Mouse (Mus musculus) bone marrow, adult 2 months (tissue): ENCODE measurements around the gene Eps8. TPM values are rescaled to one million over a fixed set of nuclear protein-coding genes. Genes with fewer than 3 reads are reported as not detected.

Source experiments
- H3K27ac ChIP-seq: fragments of 200-500 bp; 2 replicates; pipeline ENCODE4 v1.5.1; 2012; ENCODE audit warnings: low read depth, mild to moderate bottlenecking, control low read depth, inconsistent platforms, low read length; ENCODE audit not compliant: control insufficient read depth, poor library complexity, insufficient read depth
- H3K4me1 ChIP-seq: fragments of 200-500 bp; 2 replicates; pipeline ENCODE4 v1.6.1; 2011; ENCODE audit warnings: low read length; ENCODE audit not compliant: control insufficient read depth, insufficient read depth
- H3K4me3 ChIP-seq: fragments of 200-500 bp; replicated peaks from 2 replicates; pipeline ENCODE3; 2011; ENCODE audit warnings: mild to moderate bottlenecking, low read depth, low read length, control low read depth; ENCODE audit not compliant: control insufficient read depth
- CTCF ChIP-seq: fragments of 200-500 bp; IDR thresholded peaks from 2 replicates; pipeline ENCODE4 v1.5.1; 2011; ENCODE audit warnings: low read length, control low read depth; ENCODE audit not compliant: control insufficient read depth, insufficient read depth
- POLR2A ChIP-seq: fragments of 200-500 bp; IDR thresholded peaks from 2 replicates; pipeline ENCODE4 v1.6.1; 2011; ENCODE audit warnings: low read depth, mild to moderate bottlenecking, control low read depth, low read length, borderline replicate concordance; ENCODE audit not compliant: control insufficient read depth
- WGBS: fragments of 180-500 bp; shearing (Covaris S2); methylation state at CpG from one replicate; pipeline ENCODE4 v1.1.7; 2018; 5-methylcytosine and 5-hydroxymethylcytosine counted together
- polyA plus RNA-seq: library from polyadenylated mRNA; stranded (reverse); fragments of >200 nt; gene quantifications from 2 replicates; pipeline ENCODE4 v1.2.4, GENCODE M21; 2011; ENCODE audit warnings: low replicate concordance; ENCODE audit not compliant: missing spikeins, insufficient read depth, insufficient read length

Eps8 gene
- polyA plus RNA-seq, 1 experiment: 4.2 TPM

GRCm38 (mm10) chr6:137503009-137503408 lies 151.7 kb downstream of the Eps8 start:
- no peaks in the 10 kb centered on the region for H3K4me1 ChIP-seq
- TF ChIP-seq CTCF (no peak), POLR2A (no peak)
- no peak overlapping the region for H3K27ac ChIP-seq
- no peak overlapping the region for H3K4me3 ChIP-seq
- 78% methylated on average over 7 of the region's 7 CpGs for WGBS

GRCm38 (mm10) chr6:137498781-137499180 lies 155.9 kb downstream of the Eps8 start:
- TF ChIP-seq POLR2A: no peak
- TF ChIP-seq CTCF: no peak
- 69% methylated on average over 6 of the region's 6 CpGs for WGBS
- H3K4me1 ChIP-seq: no peaks in the 10 kb centered on the region

GRCm38 (mm10) chr6:137497208-137497835 lies 157.4 kb downstream of the Eps8 start:
- TF ChIP-seq CTCF (no peak), POLR2A (no peak)
- WGBS: 90% methylated on average over 8 of the region's 8 CpGs
- Histone ChIP-seq H3K27ac (no peak overlapping the region), H3K4me1 (no peaks in the 10 kb centered on the region), H3K4me3 (no peak overlapping the region)

More at GRCm38 (mm10) chr6:137498781-137499180, 155.9 kb downstream of the Eps8 start:
- H3K4me3 ChIP-seq: no peak overlapping the region
- no peak overlapping the region for H3K27ac ChIP-seq

- WGBS: 89% methylated on average over 2 of the region's 2 CpGs
- Histone ChIP-seq H3K4me3 (no peak overlapping the region), H3K4me1 (no peaks in the 10 kb centered on the region), H3K27ac (no peak overlapping the region)
- TF ChIP-seq POLR2A (no peak), CTCF (no peak)
Observed at GRCm38 (mm10) chr6:137496562-137496961, 158.1 kb downstream of the Eps8 start.

GRCm38 (mm10) chr6:137495233-137495632 lies 159.4 kb downstream of the Eps8 start:
- Histone ChIP-seq H3K4me3 (no peak overlapping the region), H3K27ac (no peak overlapping the region), H3K4me1 (no peaks in the 10 kb centered on the region)
- TF ChIP-seq POLR2A: no peak
- TF ChIP-seq CTCF: no peak
- WGBS: 86% methylated on average over 6 of the region's 6 CpGs

GRCm38 (mm10) chr6:137494801-137495200 lies 159.9 kb downstream of the Eps8 start:
- Histone ChIP-seq H3K4me1 (no peaks in the 10 kb centered on the region), H3K4me3 (no peak overlapping the region), H3K27ac (no peak overlapping the region)
- WGBS: 88% methylated on average over 1 of the region's 1 CpGs
- no peak for TF ChIP-seq CTCF
- no peak for TF ChIP-seq POLR2A

GRCm38 (mm10) chr6:137494136-137494475 lies 160.6 kb downstream of the Eps8 start:
- H3K4me3 ChIP-seq: no peak overlapping the region
- H3K27ac ChIP-seq: no peak overlapping the region
- H3K4me1 ChIP-seq: no peaks in the 10 kb centered on the region
- no peak for TF ChIP-seq POLR2A
- TF ChIP-seq CTCF: no peak

GRCm38 (mm10) chr6:137493211-137494135 lies 161.2 kb downstream of the Eps8 start:
- Histone ChIP-seq H3K27ac (no peak overlapping the region), H3K4me3 (no peak overlapping the region), H3K4me1 (no peaks in the 10 kb centered on the region)
- TF ChIP-seq POLR2A: no peak
- TF ChIP-seq CTCF: no peak
- 85% methylated on average over 17 of the region's 17 CpGs for WGBS

GRCm38 (mm10) chr6:137492582-137492981 lies 162.1 kb downstream of the Eps8 start:
- WGBS: 85% methylated on average over 4 of the region's 4 CpGs
- TF ChIP-seq POLR2A (no peak), CTCF (no peak)
- Histone ChIP-seq H3K4me3 (no peak overlapping the region), H3K4me1 (no peaks in the 10 kb centered on the region), H3K27ac (no peak overlapping the region)
